Mouse (Mus musculus): ENCODE data around the gene Slc39a2.

DNA sequence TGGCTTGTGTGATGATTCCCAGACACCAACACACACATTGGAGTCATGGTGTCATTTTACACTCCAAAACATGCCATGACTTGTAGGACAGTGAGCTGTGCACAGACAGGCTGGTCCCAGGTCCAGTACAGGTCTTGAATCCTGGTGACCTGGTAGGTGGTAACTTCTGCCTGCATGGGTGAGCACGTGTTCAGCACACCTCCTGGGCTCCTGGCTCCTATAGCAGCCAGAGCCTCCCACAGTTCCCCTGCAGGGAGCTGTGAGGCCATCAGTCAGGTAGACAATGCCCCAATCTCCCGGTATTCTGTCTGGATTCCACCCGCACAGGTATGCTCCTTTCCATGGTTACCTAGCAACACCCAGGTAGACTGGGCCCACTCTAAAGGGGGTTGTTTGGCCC is 46.1 kb upstream of the Slc39a2 start:
- TF ChIP-seq POLR2A (IDR thresholded peaks at IDR 0.05; ENCODE audit: insufficient read length, low read depth) (no peak), POLR2AphosphoS2 (IDR thresholded peaks at IDR 0.05; ENCODE audit: insufficient read length, low read depth) (no peak), TCF3 (IDR thresholded peaks at IDR 0.05; ENCODE audit: insufficient read length, low read depth) (no peak), TCF12 (IDR thresholded peaks at IDR 0.05; ENCODE audit: insufficient read depth, poor library complexity, severe bottlenecking) (no peak), CEBPB (IDR thresholded peaks at IDR 0.05; ENCODE audit: insufficient read depth, poor library complexity, severe bottlenecking) (no peak), SRF (IDR thresholded peaks at IDR 0.05; ENCODE audit: control insufficient read depth, insufficient read length, low read depth) (no peak), MYOG (IDR thresholded peaks at IDR 0.05; ENCODE audit: control insufficient read depth in 1 of 3, insufficient read depth in 1 of 3, insufficient read length in 2 of 3, low read depth in 2 of 3) (no peak)
